Mouse (Mus musculus): ENCODE measurements around the gene Ldlrap1.

- TF ChIP-seq CTCF (IDR thresholded peaks at IDR 0.05; ENCODE audit: control insufficient read depth, insufficient read depth, insufficient replicate concordance, low read depth, low read length) (no peak), POLR2A (IDR thresholded peaks at IDR 0.05; ENCODE audit: control insufficient read depth, low read depth, low read length) (no peak)
Measured at GRCm38 (mm10) chr4:134797621-134798020, 29.8 kb upstream of the Ldlrap1 start.

Data from testis, adult 2 months (tissue).